Mouse (Mus musculus): ENCODE results near the gene R3hdm4. TPM values are rescaled to one million over a fixed set of nuclear protein-coding genes. Genes with fewer than 3 reads are reported as not detected.
A peak's percentile ranks its signal among the peaks of the same experiment; 100 is the strongest.
"Not testable (repeated sequence)": the region's sequence is repeated elsewhere in the genome, so short reads cannot be mapped to it uniquely, and the experiment has no call there.

R3hdm4 gene
- 92.8 and 97.3 TPM in 2 replicates for polyA plus RNA-seq (2016; fragmentation: Nextera tagmentation; extraction: Ambion mirVana)

DNA sequence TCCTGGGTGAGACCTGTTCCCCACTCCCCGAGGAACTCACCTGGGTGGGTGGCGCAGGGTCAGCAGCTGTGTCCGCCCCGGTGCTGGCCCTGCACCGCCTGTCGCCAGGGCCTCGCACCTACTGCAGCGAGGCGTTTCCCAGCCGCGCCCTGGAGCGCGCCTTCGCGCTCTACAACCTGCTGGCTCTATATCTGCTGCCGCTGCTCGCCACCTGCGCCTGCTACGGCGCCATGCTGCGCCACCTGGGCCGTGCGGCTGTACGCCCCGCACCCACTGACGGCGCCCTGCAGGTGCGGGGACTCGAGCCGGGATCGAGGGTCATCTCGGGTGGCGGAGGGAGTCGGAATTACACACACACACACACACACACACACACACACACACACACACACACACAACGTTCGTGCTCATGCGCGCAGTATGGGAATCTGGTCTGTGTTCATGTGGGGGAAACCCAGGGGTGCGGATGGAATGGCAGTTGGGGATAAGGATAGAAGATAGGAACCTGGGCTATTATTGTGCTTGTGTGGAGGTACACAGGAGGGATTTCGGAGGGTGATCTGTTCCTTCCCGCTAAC is at the start of gene R3hdm4:
TSS of gene R3hdm4 (minus strand) at position 251 of the 578 bp plus-strand sequence.
- ATAC-seq (ENCODE audit: insufficient number of reproducible peaks, low FRiP score), result no peak
- peak within 1 kb of the TSS; percentile 29 for H3K4me3 ChIP-seq
- H3K9ac ChIP-seq, result peak within 1 kb of the TSS; percentile 43
- H3K4me1 ChIP-seq (replicated peaks), result peaks cover 45% of the 10 kb centered on the region
- H3K4me2 ChIP-seq, result peak within 1 kb of the TSS; percentile 65
- H3K36me3 ChIP-seq, result no peaks in the 10 kb centered on the region
- H3K27me3 ChIP-seq (replicated peaks), result peaks cover 67% of the 10 kb centered on the region
- WGBS, result 7% methylated on average over 41 of the region's 41 CpGs
- H3K9me3 ChIP-seq (replicated peaks), result no peaks in the 10 kb centered on the region
- H3K27ac ChIP-seq (ENCODE audit: poor library complexity, severe bottlenecking), result no peak within 1 kb of the TSS

DNA sequence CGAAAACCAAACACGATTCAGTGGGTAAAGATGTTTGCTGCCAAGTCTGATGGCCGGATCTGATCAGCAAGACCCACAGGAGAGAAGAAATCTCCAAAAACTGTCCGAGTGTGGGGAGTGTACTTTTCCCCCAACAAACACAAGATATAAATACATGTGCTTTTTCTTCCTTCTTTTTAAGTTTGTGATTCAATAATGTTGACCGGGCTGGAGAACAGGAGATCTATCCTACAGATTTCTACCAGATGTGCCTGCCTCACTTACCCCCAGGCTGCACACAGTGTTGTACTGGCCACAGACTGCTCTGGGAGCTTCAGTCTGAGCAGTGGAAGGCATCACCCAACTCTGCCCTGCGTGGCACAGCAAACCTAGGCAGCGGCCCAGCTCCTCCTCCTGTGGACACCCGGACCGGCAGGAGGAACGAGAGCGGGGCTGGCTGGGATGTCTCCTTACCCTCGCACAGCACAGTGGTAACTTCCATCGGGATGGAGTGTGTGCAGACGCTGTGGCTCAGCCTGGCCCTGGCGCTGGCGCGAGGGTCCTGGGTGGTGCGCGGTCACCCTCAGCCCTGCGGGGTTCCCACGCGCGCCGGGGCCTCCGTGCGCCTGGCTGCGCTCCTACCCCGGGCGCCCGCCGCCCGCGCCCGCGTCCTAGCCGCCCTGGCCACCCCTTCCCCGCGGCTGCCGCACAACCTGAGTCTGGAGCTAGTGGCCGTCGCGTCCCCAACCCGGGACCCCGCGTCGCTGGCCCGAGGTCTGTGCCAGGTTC is 49.6 kb upstream of the R3hdm4 start, which contains the start of gene Grin3b:
TSS of gene Grin3b (plus strand) at position 301 of the 768 bp plus-strand sequence.
- H3K9me3 ChIP-seq (replicated peaks), result no peaks in the 10 kb centered on the region
- no peak within 1 kb of the TSS for H3K27ac ChIP-seq (ENCODE audit: poor library complexity, severe bottlenecking)
- ATAC-seq (ENCODE audit: insufficient number of reproducible peaks, low FRiP score), result no peak
- H3K4me1 ChIP-seq (replicated peaks), result peaks cover 14% of the 10 kb centered on the region
- peak within 1 kb of the TSS; percentile 80 for H3K4me2 ChIP-seq
- 7% methylated on average over 47 of the region's 47 CpGs for WGBS
- peak within 1 kb of the TSS; percentile 62 for H3K9ac ChIP-seq
- peak within 1 kb of the TSS; percentile 47 for H3K4me3 ChIP-seq
- H3K27me3 ChIP-seq (replicated peaks), result peaks cover 61% of the 10 kb centered on the region
- H3K36me3 ChIP-seq, result peaks cover 43% of the 10 kb centered on the region

DNA sequence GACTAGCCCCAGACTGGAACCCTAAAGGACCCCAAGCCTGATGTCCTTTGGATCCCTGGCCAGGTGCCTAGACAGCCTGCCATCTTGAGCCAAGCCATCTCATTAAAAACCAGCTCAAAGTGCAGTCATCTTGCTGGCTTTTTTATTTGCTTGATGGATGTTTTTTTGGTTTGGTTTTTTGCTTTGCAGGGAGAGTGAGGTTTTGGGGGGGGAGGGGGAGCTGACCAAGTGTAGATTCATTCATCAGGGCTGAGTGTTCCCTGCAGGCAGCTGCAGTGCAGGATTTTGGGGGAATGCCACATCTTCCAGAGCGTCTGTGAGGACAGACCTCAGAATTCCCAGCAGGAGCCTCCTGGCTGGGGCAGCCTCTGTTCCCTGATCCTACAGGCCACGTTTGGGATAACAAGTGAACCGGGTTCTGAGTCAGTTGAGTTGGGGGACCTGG is 48.1 kb upstream of the R3hdm4 start:
- no peak overlapping the region for H3K9ac ChIP-seq
- H3K27me3 ChIP-seq (replicated peaks), result peaks cover 61% of the 10 kb centered on the region
- H3K36me3 ChIP-seq, result peaks cover 49% of the 10 kb centered on the region
- 17% methylated on average over 3 of the region's 3 CpGs for WGBS
- no peak for ATAC-seq (ENCODE audit: insufficient number of reproducible peaks, low FRiP score)
- no peak overlapping the region for H3K27ac ChIP-seq (ENCODE audit: poor library complexity, severe bottlenecking)
- H3K9me3 ChIP-seq (replicated peaks), result no peaks in the 10 kb centered on the region
- H3K4me3 ChIP-seq, result no peak overlapping the region
- H3K4me2 ChIP-seq, result no peak overlapping the region
- peaks cover 14% of the 10 kb centered on the region for H3K4me1 ChIP-seq (replicated peaks)

DNA sequence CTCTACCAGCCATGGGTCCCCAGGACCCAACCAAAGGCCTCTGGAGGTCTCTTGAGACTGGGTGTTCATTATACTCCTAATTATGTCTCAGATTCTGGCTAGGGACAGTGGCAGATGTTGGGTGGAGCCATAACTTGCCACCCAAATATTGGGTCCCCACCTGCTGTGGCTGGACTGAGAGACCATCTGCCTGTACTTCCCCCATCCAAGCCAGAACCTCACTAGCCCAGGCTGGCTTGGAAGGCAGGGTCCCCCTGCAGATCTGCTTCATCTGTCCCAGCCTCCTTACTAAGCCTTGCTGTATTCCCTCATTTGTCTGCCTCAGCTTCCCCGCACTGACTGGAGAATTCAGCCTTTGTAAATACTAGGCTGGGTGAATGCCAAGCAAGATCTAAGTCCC is 47.2 kb upstream of the R3hdm4 start:
- ATAC-seq (ENCODE audit: insufficient number of reproducible peaks, low FRiP score), result no peak
- no peak overlapping the region for H3K4me2 ChIP-seq
- H3K4me3 ChIP-seq, result no peak overlapping the region
- peaks cover 14% of the 10 kb centered on the region for H3K4me1 ChIP-seq (replicated peaks)
- 76% methylated on average over 1 of the region's 1 CpGs for WGBS
- H3K9ac ChIP-seq, result no peak overlapping the region
- H3K36me3 ChIP-seq, result peaks cover 56% of the 10 kb centered on the region
- no peaks in the 10 kb centered on the region for H3K9me3 ChIP-seq (replicated peaks)
- no peak overlapping the region for H3K27ac ChIP-seq (ENCODE audit: poor library complexity, severe bottlenecking)
- H3K27me3 ChIP-seq (replicated peaks), result peaks cover 53% of the 10 kb centered on the region

DNA sequence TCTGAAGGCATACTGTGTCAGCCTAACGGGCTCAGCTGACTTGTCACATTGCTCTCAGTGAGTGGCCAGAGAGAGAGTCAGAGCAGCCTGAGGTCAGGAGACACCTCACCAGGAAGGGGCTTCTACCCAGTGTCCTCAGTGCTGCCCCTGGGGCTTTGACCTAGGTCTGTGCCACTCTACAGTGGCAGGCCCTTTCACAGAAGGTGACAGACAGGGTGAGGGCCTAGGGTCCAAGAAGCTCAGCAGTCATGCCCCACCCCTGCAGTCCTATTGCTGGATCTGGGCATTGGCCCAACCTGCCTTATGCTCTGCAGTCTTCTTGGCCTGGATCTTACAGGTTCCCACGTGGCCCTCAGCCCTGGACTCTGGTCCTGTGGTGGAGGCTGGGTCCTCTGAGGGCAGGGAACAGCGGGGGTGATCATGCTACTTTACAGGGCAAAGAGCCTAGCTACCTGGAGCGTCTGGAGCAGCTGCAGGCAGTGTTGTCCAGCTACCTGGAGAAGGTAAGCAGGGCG is 45.9 kb upstream of the R3hdm4 start:
- no peak for ATAC-seq (ENCODE audit: insufficient number of reproducible peaks, low FRiP score)
- Histone ChIP-seq H3K4me3 (no peak overlapping the region), H3K36me3 (peaks cover 68% of the 10 kb centered on the region), H3K4me2 (no peak overlapping the region), H3K4me1 (replicated peaks) (peaks cover 8% of the 10 kb centered on the region), H3K9me3 (replicated peaks) (no peaks in the 10 kb centered on the region), H3K9ac (0 out of 2 replicates have a peak overlapping the region, but pooled peaks have one; percentile 23), H3K27me3 (replicated peaks) (peaks cover 40% of the 10 kb centered on the region), H3K27ac (ENCODE audit: poor library complexity, severe bottlenecking) (no peak overlapping the region)
- 88% methylated on average over 5 of the region's 5 CpGs for WGBS

DNA sequence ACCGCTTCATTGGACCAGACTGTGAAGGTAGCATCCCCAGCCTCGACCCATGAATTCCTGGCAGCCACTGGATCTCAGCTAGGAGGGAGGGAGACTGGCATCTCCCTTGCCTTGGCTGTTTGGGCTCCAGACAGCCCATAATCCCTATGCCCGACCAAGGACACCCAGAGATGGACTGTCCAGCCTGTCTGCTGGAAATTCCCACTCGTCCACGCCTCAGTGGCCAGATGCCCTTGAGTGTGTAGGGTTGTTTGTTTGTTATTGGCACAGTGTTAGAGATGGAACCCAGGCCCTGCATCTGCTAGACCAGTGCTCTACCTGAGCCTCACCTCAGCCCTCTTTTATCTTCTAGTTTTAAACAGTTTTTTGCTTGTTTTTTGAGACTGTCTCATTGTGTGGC is 44.3 kb upstream of the R3hdm4 start:
- Histone ChIP-seq H3K4me1 (replicated peaks) (peaks cover 7% of the 10 kb centered on the region), H3K9me3 (replicated peaks) (no peaks in the 10 kb centered on the region), H3K36me3 (peaks cover 74% of the 10 kb centered on the region), H3K27me3 (replicated peaks) (peaks cover 25% of the 10 kb centered on the region), H3K27ac (ENCODE audit: poor library complexity, severe bottlenecking) (no peak overlapping the region), H3K4me2 (no peak overlapping the region), H3K4me3 (no peak overlapping the region), H3K9ac (no peak overlapping the region)
- no peak for ATAC-seq (ENCODE audit: insufficient number of reproducible peaks, low FRiP score)
- WGBS, result 88% methylated on average over 5 of the region's 5 CpGs

DNA sequence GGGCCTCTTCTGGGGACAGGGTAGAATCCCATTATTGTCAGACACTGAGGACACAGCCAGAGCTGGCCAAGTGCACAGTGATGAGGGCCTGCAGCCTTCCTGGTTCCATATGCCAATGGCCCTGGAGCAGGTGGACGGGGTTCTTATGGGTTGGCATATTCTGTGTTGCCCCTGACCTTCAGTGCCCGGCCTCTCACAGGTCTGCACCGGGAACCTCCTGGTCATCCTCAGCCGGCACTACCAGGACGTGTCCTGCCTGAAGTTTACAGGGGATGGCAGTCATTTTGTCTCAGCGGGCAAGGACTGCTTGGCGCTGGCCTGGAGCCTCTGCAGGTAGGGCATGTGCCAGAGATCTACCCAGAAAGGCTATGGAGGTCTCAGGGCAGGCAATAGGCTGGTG is 43.7 kb upstream of the R3hdm4 start:
- Histone ChIP-seq H3K27me3 (replicated peaks) (peaks cover 20% of the 10 kb centered on the region), H3K4me3 (no peak overlapping the region), H3K36me3 (peaks cover 74% of the 10 kb centered on the region), H3K9me3 (replicated peaks) (no peaks in the 10 kb centered on the region), H3K27ac (ENCODE audit: poor library complexity, severe bottlenecking) (no peak overlapping the region), H3K9ac (no peak overlapping the region), H3K4me2 (no peak overlapping the region), H3K4me1 (replicated peaks) (peaks cover 7% of the 10 kb centered on the region)
- WGBS, result 97% methylated on average over 7 of the region's 7 CpGs
- no peak for ATAC-seq (ENCODE audit: insufficient number of reproducible peaks, low FRiP score)

DNA sequence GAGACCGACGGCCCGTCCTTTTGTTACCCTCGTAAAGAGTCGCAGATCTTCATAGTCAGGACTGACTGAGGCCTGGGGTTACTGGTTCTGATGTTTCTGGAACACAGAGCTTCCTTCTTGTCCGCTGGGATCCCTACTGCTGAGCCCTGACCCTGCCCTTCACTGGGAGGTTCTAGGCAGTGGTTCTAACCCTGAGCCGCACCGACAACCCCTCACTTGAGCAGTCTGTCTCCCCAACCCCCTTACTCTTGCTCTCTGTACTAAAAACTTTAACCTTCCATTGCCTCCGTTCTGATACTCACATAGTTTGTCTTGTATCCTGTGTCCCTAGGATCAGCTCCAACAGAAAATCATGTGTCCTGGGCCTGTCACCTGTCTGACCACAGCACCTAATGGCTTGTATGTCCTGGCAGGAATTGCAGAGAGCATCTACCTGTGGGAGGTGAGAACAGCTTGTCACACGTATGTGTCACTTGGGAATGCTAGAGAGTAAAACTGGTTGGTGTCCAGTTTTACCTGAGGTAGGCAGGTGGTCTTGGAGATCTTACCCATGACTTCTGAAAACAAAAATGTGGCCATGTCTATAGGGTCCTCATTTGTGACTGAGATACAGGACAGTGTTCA is 39.8 kb upstream of the R3hdm4 start:
- Histone ChIP-seq H3K27me3 (replicated peaks) (no peaks in the 10 kb centered on the region), H3K9me3 (replicated peaks) (no peaks in the 10 kb centered on the region), H3K9ac (peak overlapping the region; percentile 90), H3K36me3 (peaks cover 45% of the 10 kb centered on the region), H3K4me3 (peak overlapping the region; percentile 79), H3K4me2 (peak overlapping the region; percentile 86), H3K4me1 (replicated peaks) (peaks cover 11% of the 10 kb centered on the region), H3K27ac (ENCODE audit: poor library complexity, severe bottlenecking) (no peak overlapping the region)
- ATAC-seq (ENCODE audit: insufficient number of reproducible peaks, low FRiP score), result no peak
- WGBS, result 12% methylated on average over 10 of the region's 10 CpGs

DNA sequence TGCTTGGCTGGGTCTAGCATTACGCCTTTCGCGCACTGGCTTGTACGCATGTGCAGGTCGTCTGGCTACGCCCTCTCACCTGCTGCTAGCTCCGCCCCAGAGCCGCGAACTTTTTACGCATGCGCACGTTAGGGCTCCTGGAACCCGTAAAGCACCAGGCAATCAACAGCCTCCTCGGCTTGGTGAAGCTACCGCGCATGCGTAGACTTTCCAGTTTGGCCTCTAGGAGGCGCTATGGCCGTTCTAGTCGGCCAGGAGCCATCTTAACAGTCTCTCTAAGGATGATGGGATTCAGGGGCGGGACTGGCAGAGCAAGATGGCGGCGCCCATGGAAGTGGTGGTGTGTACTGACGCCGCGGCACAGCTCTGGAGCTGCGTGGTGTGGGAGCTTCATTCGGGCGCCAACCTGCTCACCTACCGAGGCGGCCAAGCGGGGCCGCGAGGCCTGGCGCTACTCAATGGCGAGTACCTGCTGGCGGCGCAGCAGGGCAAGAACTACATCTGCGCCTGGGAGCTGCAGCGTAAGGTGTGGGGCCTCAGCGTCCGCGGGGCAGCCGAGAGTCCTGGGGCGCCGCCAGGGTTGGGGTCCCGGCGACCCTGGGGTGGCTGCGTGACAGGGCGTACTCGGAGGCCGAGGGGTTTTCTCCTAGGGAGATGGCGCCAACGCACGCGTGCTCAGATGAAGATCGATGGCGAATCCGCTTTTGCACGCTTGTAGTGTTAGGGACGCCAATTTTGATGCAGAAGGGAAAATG is 39.0 kb upstream of the R3hdm4 start, which contains the start of gene Wdr18:
TSS of gene Wdr18 (plus strand) at position 306 of the 755 bp plus-strand sequence.
- WGBS, result under 1% methylated on average over 61 of the region's 61 CpGs
- peak; percentile 95 for ATAC-seq (ENCODE audit: insufficient number of reproducible peaks, low FRiP score)
- H3K36me3 ChIP-seq, result peaks cover 37% of the 10 kb centered on the region
- peak within 1 kb of the TSS; percentile 79 for H3K4me3 ChIP-seq
- H3K9me3 ChIP-seq (replicated peaks), result no peaks in the 10 kb centered on the region
- H3K4me1 ChIP-seq (replicated peaks), result peaks cover 11% of the 10 kb centered on the region
- peak within 1 kb of the TSS; percentile 86 for H3K4me2 ChIP-seq
- peak within 1 kb of the TSS; percentile 90 for H3K9ac ChIP-seq
- peak within 1 kb of the TSS; percentile 71 for H3K27ac ChIP-seq (ENCODE audit: poor library complexity, severe bottlenecking)
- H3K27me3 ChIP-seq (replicated peaks), result no peaks in the 10 kb centered on the region

DNA sequence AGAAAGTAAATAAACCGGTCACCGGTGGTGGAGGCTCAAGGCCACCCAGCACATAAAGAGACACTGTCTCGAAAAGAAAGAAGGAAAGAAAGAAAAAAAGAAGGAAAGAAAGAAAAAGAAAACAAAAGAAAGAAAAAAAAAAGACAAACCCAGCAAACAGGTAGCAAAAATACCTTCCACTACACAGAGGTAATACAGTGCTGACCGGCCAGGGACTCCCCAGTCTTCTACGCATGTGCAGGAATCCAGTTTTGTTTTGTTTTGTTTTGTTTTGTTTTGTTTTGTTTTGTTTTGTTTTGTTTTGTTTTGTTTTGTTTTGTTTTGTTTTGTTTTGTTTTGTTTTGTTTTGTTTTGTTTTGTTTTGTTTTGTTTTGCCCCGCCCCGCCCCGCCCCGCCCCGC is 38.4 kb upstream of the R3hdm4 start:
- 36% methylated on average over 10 of the region's 10 CpGs for WGBS
- Histone ChIP-seq H3K4me1 (replicated peaks) (peaks cover 11% of the 10 kb centered on the region), H3K4me3 (peak overlapping the region; percentile 79), H3K4me2 (peak overlapping the region; percentile 86), H3K36me3 (peaks cover 31% of the 10 kb centered on the region)
- H3K27ac ChIP-seq (ENCODE audit: poor library complexity, severe bottlenecking); H3K27me3 ChIP-seq (replicated peaks); H3K9ac ChIP-seq; H3K9me3 ChIP-seq (replicated peaks): not testable (repeated sequence)
- 0 out of 2 replicates have a peak, but pooled peaks have one; percentile 56 for ATAC-seq (ENCODE audit: insufficient number of reproducible peaks, low FRiP score)

Data from heart, embryonic 12.5 days (tissue).